Mouse (Mus musculus): ENCODE measurements at regions not wholly inside any gene's neighbourhood (a gene's known extent, or its start where the extent isn't known, plus 50 kb on each side); places are given as distances from the start of the nearest gene placed in this dataset.

- TF ChIP-seq CTCF (conservative IDR thresholded peaks at IDR 0.05; ENCODE audit: low read length) (no peak), NANOG (IDR thresholded peaks at IDR 0.05; ENCODE audit: borderline replicate concordance, low read length) (no peak)
These were observed 105.3 kb upstream of the Dynlrb2 start for GRCm38 (mm10) chr8:116399452-116399851.

Data from E14TG2a.4 (cell line).